Mouse (Mus musculus): ENCODE measurements around the gene Rpap3.

GRCm38 (mm10) chr15:97751676-97752075 lies 46.1 kb upstream of the Rpap3 start:
- TF ChIP-seq CTCF (IDR thresholded peaks at IDR 0.05; ENCODE audit: control insufficient read depth, insufficient read depth, insufficient read length), result no peak
- TF ChIP-seq MYOD1 (IDR thresholded peaks at IDR 0.05; ENCODE audit: control insufficient read depth, insufficient read length, low read depth), result no peak
- no peak for TF ChIP-seq USF1 (IDR thresholded peaks at IDR 0.05; ENCODE audit: low read depth)
- TF ChIP-seq FOSL1 (IDR thresholded peaks at IDR 0.05; ENCODE audit: insufficient read depth, low read length, poor library complexity, severe bottlenecking), result no peak
- no peak for TF ChIP-seq MAX (IDR thresholded peaks at IDR 0.05)
- no peak for TF ChIP-seq CEBPB (IDR thresholded peaks at IDR 0.05; ENCODE audit: low read depth)
